Mouse (Mus musculus): ENCODE results near the gene Leng8.

DNA sequence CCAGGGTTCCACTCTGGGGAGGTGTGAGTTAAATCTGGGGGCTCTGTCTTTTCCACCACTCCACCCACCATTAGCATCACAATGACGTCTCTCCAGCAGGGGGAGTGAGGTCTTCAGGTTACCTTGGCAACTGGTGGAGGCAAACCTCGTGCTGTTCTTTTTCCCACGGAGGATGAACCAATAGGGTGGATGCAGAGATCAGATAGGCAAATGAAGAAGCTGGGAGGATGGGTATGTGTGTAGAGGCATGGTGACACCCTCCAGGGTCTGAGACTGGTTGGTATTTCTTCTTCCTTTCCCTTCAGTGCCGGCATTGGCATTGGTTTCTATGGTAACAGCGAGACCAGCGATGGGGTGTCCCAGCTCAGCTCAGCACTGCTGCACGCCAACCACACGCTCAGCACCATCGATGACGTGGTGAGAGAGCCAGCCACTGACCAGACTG, 12.5 kb upstream of the Leng8 start:
- TF ChIP-seq ZC3H11A (IDR thresholded peaks at IDR 0.05; ENCODE audit: low read depth, low read length): no peak
- peak in 1 of 2 experiments; percentile 37; a peak in 2 of 4 replicates for TF ChIP-seq CTCF (conservative IDR thresholded peaks at IDR 0.05 in 1 of 2, IDR thresholded peaks at IDR 0.05 in 1 of 2; ENCODE audit: low read depth in 2 of 2, low read length in 2 of 2)
- no peak for TF ChIP-seq ZMIZ1 (IDR thresholded peaks at IDR 0.05; ENCODE audit: low read depth, low read length)
- no peak for TF ChIP-seq EP300 (IDR thresholded peaks at IDR 0.05; ENCODE audit: low read length)
